Mouse (Mus musculus) naive thymus-derived CD4-positive, alpha-beta T cell, adult 2 months (primary cell): ENCODE results near the gene Pou5f1.

Experiments
- DNase-seq: peaks from one replicate; pipeline ENCODE4 v3.0.0-alpha.2; 2011; ENCODE audit warnings: low read depth

Pou5f1 gene

DNA sequence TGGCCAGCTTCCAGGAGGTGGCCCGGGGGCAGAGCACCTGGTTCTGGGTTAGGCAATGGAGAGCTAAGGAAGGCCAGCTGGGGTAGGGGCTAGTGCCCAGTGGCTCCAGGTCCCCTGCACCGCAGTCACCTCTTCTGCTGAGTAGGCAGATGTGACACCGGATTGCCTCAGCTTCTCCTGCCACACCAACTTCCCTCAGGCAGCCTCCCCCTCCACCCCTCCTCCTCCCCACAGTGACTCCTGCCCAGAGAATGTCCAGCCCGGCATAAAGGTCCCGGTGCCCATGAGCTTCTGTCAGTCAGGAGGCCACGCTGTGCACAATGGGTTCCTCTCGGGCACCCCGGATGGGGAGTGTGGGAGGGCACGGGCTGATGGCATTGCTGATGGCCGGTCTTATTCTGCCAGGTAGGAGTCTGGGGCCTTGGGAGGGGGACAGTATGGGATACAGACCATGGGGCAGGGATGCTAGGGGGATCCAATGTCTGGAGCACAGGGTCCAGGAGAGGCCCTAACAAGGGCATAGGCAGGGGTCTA is 46.1 kb downstream of the Pou5f1 start, which contains the start of gene Cdsn:
Gene Cdsn (plus strand): TSS at position 248 of the 534 bp plus-strand sequence.
- DNase-seq = no peak

DNA sequence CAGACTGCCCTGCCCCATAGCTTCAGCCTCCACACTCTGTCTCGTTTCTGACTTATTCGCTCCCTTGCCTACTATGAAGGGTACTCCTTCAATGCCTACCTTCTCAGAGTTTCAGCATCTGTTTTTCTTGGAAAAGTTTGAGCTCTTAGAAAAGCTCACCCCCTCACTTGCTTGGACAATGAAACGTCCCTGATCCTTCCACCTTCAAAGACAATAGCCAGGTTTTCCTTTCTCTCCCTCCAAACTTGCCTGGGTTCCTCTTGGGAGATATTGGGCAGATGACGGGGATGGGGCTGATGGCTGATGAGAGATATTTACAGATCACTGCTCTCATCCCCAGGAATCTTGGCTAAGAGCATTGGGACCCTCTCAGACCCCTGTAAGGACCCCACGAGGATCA is 48.5 kb downstream of the Pou5f1 start:
- DNase-seq = no peak

DNA sequence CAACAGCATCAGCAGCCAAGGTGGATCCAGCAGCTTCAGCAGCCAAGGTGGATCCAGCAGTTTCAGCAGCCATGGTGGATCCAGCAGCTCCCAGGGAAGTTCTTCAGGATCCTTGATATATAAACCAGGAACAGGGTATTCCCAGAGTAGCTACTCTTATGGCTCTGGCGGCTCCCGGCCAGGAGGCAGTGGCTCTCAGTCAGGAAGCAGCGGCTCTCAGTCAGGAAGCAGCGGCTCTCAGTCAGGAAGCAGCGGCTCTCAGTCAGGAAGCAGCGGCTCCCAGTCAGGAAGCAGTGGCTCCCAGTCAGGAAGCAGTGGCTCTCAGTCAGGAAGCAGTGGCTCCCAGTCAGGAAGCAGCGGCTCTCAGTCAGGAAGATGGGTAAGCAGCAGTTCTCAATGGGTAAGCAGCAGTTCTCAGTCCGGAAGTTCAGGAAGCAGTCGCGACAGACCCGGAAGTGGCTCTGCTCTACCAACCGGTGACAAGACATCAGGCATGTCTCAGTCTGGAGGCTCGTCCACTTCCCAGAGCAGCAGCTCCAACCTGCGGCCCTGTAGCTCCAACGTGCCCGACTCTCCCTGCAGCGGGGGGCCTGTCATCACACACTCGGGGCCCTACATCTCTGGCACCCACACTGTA is 49.1 kb downstream of the Pou5f1 start:
- no peak for DNase-seq

DNA sequence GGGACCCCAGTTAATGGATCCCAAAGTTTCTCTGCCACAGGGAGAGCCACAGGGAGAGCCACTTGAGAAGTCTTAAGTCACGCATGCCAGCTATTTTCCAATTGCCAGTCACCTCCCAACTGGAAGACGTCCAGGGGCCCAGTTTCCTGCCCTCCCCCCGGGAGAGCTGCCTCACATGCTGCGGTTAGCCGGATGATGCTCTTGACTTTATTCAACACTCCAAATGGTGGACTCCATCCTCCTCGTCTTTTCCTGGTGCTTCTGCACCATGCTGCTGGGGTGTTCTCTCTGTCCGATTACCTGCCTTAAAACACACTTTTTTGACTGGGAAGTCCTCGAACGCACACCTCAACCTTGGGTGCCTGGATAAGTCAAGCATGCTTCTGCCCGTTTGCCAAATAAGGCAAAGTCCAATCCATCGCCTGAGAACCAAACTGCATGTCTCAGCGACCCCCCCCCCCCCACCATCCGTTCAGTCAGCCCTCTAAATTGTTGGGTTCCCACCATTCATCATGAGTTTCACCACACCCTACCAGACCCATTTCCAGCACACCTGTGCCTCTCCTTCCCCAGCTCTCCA is 50.5 kb downstream of the Pou5f1 start:
- DNase-seq = no peak

DNA sequence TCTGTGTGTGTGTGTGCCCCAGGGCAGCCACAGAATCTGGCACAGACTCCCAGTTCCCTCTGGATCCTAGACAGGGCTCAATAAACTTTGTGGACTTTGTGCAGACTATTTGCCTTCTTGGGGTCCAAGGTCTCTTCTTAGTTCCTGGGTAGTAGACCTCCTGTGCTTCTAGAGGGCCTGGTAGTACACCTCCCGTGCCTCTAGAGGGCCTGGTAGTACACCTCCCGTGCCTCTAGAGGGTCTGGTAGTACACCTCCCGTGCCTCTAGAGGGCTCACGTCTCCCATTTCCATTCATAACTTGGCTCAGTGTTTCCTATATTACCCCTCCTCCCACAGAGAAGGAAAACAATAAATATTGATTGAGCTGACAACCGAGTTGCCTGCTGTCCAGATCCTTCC is 51.0 kb downstream of the Pou5f1 start:
- peak; percentile 67 for DNase-seq

DNA sequence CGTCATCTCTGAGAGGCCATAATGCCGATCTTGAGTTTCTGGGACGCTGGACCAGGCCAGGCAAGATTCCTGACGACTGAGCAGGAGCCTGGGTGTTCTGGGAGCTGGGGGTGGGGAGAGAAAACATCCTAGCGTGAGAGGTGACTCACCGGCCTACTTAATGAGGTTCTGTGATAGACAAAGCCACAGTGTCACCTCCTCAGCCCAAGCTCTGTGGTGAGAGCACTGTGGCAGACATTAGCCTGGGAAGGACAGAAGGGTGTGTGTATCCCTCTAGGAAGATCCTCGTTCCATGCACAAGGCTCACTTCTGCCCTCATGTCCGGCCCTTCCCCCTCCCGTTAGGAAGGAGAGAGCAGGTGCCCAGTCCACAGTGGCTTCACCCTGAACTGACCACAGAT is 51.5 kb downstream of the Pou5f1 start:
- no peak for DNase-seq

DNA sequence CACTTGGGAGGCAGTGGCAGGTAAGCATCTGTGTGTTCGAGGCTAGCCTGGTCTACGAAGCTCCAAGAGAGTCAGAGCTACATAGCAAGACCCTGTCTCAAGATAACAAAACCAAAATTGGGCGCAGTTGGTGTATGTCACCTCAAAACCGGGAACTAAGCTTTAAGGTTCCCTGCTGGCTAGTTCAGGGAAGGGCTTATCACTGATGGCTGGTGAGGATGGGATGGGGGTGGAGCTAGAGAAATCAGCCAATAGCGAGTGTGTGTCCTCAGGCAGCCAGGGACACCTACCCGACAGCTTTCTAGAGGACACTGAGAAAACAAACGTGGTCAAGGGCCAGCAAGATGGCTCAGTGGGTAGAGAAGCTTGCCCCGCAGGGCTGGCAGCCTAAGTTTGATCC is 52.4 kb downstream of the Pou5f1 start:
- DNase-seq = no peak
